Mouse (Mus musculus): ENCODE measurements around the gene Samhd1. TPM values are rescaled to one million over a fixed set of nuclear protein-coding genes. Genes with fewer than 3 reads are reported as not detected.

Samhd1 gene
- polyA plus RNA-seq, 1 experiment = not detected

DNA sequence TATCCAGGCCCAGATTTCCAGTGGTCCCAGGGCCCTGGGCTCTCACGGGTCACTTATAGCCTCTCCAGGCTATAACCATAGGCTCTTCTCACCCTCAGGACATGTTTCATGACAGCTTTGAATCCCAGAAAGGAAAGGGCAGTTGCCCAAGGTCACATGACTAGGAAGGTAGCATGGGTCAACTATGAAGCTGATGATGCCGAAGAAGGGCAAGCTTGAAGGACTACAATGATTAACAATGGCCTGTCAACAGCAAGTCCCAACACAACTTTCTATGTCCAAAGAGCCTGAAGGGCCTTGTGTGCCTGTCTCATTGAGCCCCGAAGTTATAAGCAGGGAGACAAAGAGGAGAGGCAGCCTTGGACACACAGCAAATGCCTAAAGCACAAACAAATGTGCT, 77.9 kb downstream of the Samhd1 start:
- TF ChIP-seq CTCF (IDR thresholded peaks at IDR 0.05; ENCODE audit: insufficient read depth, low read depth, low read length) (no peak), POLR2A (IDR thresholded peaks at IDR 0.05; ENCODE audit: insufficient read depth, low read depth, low read length) (no peak)
- Histone ChIP-seq H3K4me1 (ENCODE audit: control insufficient read depth, insufficient read depth, low read length) (peaks cover 48% of the 10 kb centered on the region), H3K4me3 (ENCODE audit: insufficient read depth, low read depth, low read length) (no peak overlapping the region), H3K27ac (ENCODE audit: insufficient read depth, low read depth, low read length) (peak overlapping the region; percentile 16; the same call in 1 of the 2 replicates)
- 87% methylated on average over 3 of the region's 3 CpGs for WGBS

DNA sequence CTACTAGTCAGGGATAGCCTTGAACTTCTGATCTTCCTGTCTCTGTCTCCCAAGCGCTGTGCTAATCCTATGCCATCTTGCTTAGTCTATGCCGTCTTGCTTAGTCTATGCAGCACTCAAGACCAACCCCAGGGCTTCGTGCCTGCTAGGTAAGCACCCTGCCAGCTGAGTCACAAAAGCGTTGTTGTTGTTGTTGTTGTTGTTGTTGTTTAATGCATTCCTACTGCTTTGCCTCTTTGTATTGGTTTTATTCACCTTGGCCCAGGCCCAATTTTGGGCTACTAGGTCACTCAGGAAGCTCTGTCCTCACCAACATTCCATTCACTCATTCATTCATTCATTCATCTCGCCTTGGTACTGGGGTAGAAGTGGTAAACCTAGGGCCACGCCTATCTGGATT, 79.3 kb downstream of the Samhd1 start:
- Histone ChIP-seq H3K4me1 (ENCODE audit: control insufficient read depth, insufficient read depth, low read length) (peaks cover 56% of the 10 kb centered on the region), H3K27ac (ENCODE audit: insufficient read depth, low read depth, low read length) (no peak overlapping the region), H3K4me3 (ENCODE audit: insufficient read depth, low read depth, low read length) (no peak overlapping the region)
- TF ChIP-seq CTCF (IDR thresholded peaks at IDR 0.05; ENCODE audit: insufficient read depth, low read depth, low read length) (no peak), POLR2A (IDR thresholded peaks at IDR 0.05; ENCODE audit: insufficient read depth, low read depth, low read length) (no peak)
- 75% methylated on average over 6 of the region's 6 CpGs for WGBS

DNA sequence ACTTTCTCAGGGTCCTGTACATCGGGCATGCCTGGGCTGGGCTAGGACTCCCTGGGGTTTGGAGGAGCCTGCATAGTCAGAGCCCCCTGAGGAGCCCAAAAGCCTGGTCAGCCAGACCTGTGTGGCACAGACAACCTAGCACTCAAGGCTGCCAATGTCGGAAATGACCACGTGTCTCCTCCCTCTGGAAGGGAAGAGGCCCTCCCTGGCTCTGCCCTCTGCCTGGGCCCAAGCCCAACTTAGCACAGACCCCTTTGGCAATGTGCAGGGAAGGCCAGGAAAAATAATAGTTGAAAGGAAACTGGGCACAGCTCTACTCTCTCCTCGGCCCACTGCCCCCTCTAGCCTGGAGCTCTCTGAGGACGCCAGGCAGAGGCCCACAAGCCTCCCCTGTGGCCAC, 80.2 kb downstream of the Samhd1 start:
- no peak overlapping the region for H3K27ac ChIP-seq (ENCODE audit: insufficient read depth, low read depth, low read length)
- H3K4me1 ChIP-seq (ENCODE audit: control insufficient read depth, insufficient read depth, low read length) = peaks cover 57% of the 10 kb centered on the region
- WGBS = 46% methylated on average over 5 of the region's 5 CpGs
- H3K4me3 ChIP-seq (ENCODE audit: insufficient read depth, low read depth, low read length) = no peak overlapping the region
- TF ChIP-seq CTCF (IDR thresholded peaks at IDR 0.05; ENCODE audit: insufficient read depth, low read depth, low read length) (no peak), POLR2A (IDR thresholded peaks at IDR 0.05; ENCODE audit: insufficient read depth, low read depth, low read length) (no peak)

DNA sequence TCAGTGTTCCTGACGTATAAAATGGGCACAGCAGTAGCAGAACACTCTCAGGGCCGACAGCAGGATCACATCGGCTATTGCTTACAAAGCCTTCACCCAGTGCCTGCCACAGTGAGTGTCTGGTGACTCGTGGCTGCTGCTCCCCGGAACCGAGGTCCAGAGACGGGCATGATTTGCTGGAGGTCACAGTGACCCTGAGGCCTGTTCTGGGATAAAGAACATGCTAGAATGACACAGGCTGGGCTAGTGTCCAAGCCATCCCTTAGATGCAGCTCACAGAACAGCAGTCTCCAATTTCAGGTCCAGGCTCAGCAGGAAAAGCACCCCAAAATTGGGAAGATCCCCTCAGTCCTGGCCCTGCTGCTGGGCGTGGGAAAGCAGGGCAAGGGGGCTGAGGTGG, 80.8 kb downstream of the Samhd1 start:
- H3K27ac ChIP-seq (ENCODE audit: insufficient read depth, low read depth, low read length) = no peak overlapping the region
- TF ChIP-seq POLR2A (IDR thresholded peaks at IDR 0.05; ENCODE audit: insufficient read depth, low read depth, low read length) (no peak), CTCF (IDR thresholded peaks at IDR 0.05; ENCODE audit: insufficient read depth, low read depth, low read length) (no peak)
- 50% methylated on average over 8 of the region's 8 CpGs for WGBS
- no peak overlapping the region for H3K4me3 ChIP-seq (ENCODE audit: insufficient read depth, low read depth, low read length)
- peaks cover 60% of the 10 kb centered on the region for H3K4me1 ChIP-seq (ENCODE audit: control insufficient read depth, insufficient read depth, low read length)

DNA sequence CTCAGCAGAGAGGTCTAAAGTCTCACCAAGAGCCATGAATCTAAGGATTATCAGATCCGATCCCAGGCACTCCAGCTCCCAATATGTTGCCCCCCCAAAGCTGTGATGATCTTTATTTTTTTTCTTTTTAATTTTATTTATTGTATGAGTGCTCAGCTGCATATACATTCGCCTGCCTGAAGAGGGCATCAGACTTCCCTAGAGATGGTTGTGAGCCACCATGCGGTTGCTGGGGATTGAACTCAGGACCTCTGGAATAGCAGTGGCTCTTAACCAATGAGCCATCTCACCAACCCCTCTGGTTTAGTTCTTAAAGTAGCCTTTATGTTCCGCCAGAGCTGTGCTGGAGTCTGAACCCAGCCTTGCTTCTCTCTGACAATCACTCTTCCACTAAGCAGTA, 81.3 kb downstream of the Samhd1 start:
- peaks cover 58% of the 10 kb centered on the region for H3K4me1 ChIP-seq (ENCODE audit: control insufficient read depth, insufficient read depth, low read length)
- H3K4me3 ChIP-seq (ENCODE audit: insufficient read depth, low read depth, low read length) = no peak overlapping the region
- TF ChIP-seq CTCF (IDR thresholded peaks at IDR 0.05; ENCODE audit: insufficient read depth, low read depth, low read length) (no peak), POLR2A (IDR thresholded peaks at IDR 0.05; ENCODE audit: insufficient read depth, low read depth, low read length) (no peak)
- no peak overlapping the region for H3K27ac ChIP-seq (ENCODE audit: insufficient read depth, low read depth, low read length)
- 78% methylated on average over 4 of the region's 4 CpGs for WGBS

DNA sequence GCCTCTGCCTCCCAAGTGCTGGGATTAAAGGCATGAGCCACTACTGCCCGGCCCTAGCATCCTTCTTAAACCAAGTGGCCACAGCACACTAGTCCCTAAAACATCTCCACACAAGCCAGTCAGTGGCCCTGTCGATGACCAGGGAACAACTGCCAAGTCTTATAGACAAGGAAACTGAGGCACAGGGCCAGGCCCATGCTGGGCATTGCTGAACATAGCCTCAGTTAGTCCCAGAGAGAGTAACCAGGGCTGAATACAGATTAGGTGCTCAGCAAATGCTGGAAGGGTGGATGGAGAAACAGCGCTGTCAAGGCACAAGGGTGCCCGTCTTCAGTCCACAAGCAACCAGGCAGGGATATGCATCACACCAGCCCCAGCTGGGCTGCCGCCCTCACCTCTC, 81.9 kb downstream of the Samhd1 start:
- Histone ChIP-seq H3K4me3 (ENCODE audit: insufficient read depth, low read depth, low read length) (no peak overlapping the region), H3K27ac (ENCODE audit: insufficient read depth, low read depth, low read length) (no peak overlapping the region), H3K4me1 (ENCODE audit: control insufficient read depth, insufficient read depth, low read length) (peaks cover 58% of the 10 kb centered on the region)
- no peak for TF ChIP-seq POLR2A (IDR thresholded peaks at IDR 0.05; ENCODE audit: insufficient read depth, low read depth, low read length)
- TF ChIP-seq CTCF (IDR thresholded peaks at IDR 0.05; ENCODE audit: insufficient read depth, low read depth, low read length) = no peak
- 81% methylated on average over 5 of the region's 5 CpGs for WGBS

DNA sequence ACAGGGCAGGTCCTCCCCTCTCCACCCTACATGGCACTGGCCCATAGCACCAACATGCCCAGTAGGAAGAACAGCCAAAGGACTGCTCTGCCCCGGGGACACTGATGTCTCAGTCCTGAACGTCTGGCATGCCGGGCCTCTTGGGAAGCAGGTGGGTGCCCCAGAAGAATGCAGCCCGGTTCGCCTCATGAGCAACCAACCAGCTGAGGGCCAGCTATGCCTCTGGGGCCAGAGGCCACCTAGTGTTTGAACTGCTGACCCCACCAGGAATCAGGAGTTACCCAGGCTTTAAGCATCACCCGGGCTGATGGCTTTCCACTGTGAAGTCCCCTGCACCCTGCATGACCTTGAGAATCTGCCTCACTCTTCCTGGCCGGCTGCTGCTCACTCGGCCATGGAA, 82.6 kb downstream of the Samhd1 start:
- 61% methylated on average over 8 of the region's 8 CpGs for WGBS
- Histone ChIP-seq H3K4me1 (ENCODE audit: control insufficient read depth, insufficient read depth, low read length) (peaks cover 56% of the 10 kb centered on the region), H3K4me3 (ENCODE audit: insufficient read depth, low read depth, low read length) (no peak overlapping the region), H3K27ac (ENCODE audit: insufficient read depth, low read depth, low read length) (peak overlapping the region; percentile 21; the same call in 1 of the 2 replicates)
- TF ChIP-seq CTCF (IDR thresholded peaks at IDR 0.05; ENCODE audit: insufficient read depth, low read depth, low read length) = no peak

DNA sequence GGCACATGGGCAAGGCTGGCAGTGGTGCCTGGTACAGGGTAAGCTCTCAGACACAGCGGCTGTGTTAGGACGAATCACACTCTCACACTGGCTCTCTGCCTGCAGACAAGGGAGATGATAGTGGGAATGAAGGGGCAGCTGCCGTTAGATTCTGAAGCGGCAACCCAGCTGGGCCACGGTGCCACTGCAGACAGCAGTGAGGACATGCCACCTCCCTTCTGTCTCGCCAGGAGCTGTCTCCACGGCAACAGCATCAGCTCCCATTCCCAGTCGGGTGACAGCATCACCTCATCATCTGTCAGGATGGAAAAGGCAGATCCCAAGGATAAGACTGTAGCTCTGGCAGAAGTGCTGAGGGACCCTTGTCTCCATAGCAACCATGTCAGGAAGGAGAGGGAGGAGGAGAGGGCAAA, 85.2 kb downstream of the Samhd1 start:
- H3K4me1 ChIP-seq (ENCODE audit: control insufficient read depth, insufficient read depth, low read length) = peaks cover 57% of the 10 kb centered on the region
- 5% methylated on average over 8 of the region's 8 CpGs for WGBS
- no peak overlapping the region for H3K4me3 ChIP-seq (ENCODE audit: insufficient read depth, low read depth, low read length)
- peak overlapping the region; percentile 88 for H3K27ac ChIP-seq (ENCODE audit: insufficient read depth, low read depth, low read length)
- TF ChIP-seq POLR2A (IDR thresholded peaks at IDR 0.05; ENCODE audit: insufficient read depth, low read depth, low read length) (no peak), CTCF (IDR thresholded peaks at IDR 0.05; ENCODE audit: insufficient read depth, low read depth, low read length) (no peak)

DNA sequence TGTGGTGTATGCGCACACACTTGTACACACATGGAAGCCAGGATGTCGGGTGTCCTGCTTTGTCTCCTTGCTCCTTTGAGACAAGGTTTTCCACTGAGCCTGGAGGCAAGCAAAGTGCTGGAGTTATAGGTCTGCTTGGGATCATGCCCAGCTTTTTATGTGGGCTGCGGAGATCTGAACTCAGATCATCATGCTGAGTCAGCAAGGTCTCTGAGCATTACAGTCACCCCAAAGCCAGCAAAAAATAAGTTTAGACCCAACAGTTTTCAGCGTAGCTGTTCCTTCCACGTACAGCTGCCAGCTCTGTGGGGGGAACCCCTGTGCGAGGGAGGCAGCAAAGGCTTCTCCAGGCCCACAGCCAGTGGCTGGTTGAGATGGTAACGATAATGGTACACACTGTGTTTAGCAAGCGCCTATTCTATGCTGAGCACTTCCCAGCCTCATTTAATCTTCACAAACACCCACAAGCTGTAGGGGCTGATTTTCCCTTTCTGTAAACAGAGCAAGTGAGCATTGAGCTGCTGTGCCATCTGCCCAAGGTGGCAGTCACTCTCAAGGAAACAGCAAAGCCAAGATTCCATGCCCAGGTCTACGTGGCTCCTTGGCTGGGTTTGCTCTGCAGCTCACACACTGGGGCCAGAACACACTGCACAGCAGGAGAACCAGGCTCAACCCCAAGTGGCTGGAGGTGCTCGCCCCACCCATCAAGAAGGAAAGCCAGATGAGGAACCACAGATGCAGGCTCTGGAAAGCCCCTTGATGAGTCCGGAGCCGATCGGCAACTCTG, 86.5 kb downstream of the Samhd1 start:
- Histone ChIP-seq H3K27ac (ENCODE audit: insufficient read depth, low read depth, low read length) (peak overlapping the region; percentile 88), H3K4me3 (ENCODE audit: insufficient read depth, low read depth, low read length) (no peak overlapping the region), H3K4me1 (ENCODE audit: control insufficient read depth, insufficient read depth, low read length) (peaks cover 48% of the 10 kb centered on the region)
- WGBS = 25% methylated on average over 13 of the region's 13 CpGs
- no peak for TF ChIP-seq POLR2A (IDR thresholded peaks at IDR 0.05; ENCODE audit: insufficient read depth, low read depth, low read length)

Other genes with a start within 250 kb of the Samhd1 start
- gene Sla2, start 248.1 kb downstream of the Samhd1 start, polyA plus RNA-seq (2012; ENCODE audit: insufficient read depth, insufficient read length, low replicate concordance, missing spikeins) = not detected in 2 replicates
- gene Ndrg3, start 143.2 kb downstream of the Samhd1 start, polyA plus RNA-seq (2012; ENCODE audit: insufficient read depth, insufficient read length, low replicate concordance, missing spikeins) = 187 and 436 TPM in 2 replicates
- not detected in 2 replicates for gene Dsn1, start 128.1 kb downstream of the Samhd1 start, polyA plus RNA-seq (2012; ENCODE audit: insufficient read depth, insufficient read length, low replicate concordance, missing spikeins)
- gene Soga1, start 56.0 kb downstream of the Samhd1 start, polyA plus RNA-seq (2012; ENCODE audit: insufficient read depth, insufficient read length, low replicate concordance, missing spikeins) = not detected in 2 replicates
- gene Tldc2, start 48.2 kb downstream of the Samhd1 start, polyA plus RNA-seq (2012; ENCODE audit: insufficient read depth, insufficient read length, low replicate concordance, missing spikeins) = not detected in 2 replicates
- not detected in 2 replicates for gene Rbl1, start 69.3 kb upstream of the Samhd1 start, polyA plus RNA-seq (2012; ENCODE audit: insufficient read depth, insufficient read length, low replicate concordance, missing spikeins)
- not detected in 2 replicates for gene Rpn2, start 143.8 kb upstream of the Samhd1 start, polyA plus RNA-seq (2012; ENCODE audit: insufficient read depth, insufficient read length, low replicate concordance, missing spikeins)
- not detected in 2 replicates for gene Mroh8, start 144.3 kb upstream of the Samhd1 start, polyA plus RNA-seq (2012; ENCODE audit: insufficient read depth, insufficient read length, low replicate concordance, missing spikeins)
- not detected in 2 replicates for gene Ghrh, start 212.2 kb upstream of the Samhd1 start, polyA plus RNA-seq (2012; ENCODE audit: insufficient read depth, insufficient read length, low replicate concordance, missing spikeins)
- not detected in 2 replicates for gene Manbal, start 232.3 kb upstream of the Samhd1 start, polyA plus RNA-seq (2012; ENCODE audit: insufficient read depth, insufficient read length, low replicate concordance, missing spikeins)